Mouse (Mus musculus): ENCODE measurements around the gene Slc27a2. TPM values are rescaled to one million over a fixed set of nuclear protein-coding genes. Genes with fewer than 3 reads are reported as not detected.

Gene Slc27a2
- polyA plus RNA-seq, 1 experiment, result not detected

GRCm38 (mm10) chr2:126527461-126527860, 24.7 kb upstream of the Slc27a2 start:
- H3K4me3 ChIP-seq (ENCODE audit: insufficient read depth, poor library complexity, severe bottlenecking), result no peak overlapping the region
- H3ac ChIP-seq (ENCODE audit: control insufficient read depth, insufficient read length, low read depth), result no peak overlapping the region
- no peaks in the 10 kb centered on the region for H3K79me2 ChIP-seq (ENCODE audit: control insufficient read depth, insufficient read depth)
- H3K79me3 ChIP-seq (ENCODE audit: low read depth), result no peaks in the 10 kb centered on the region
- peaks cover 3% of the 10 kb centered on the region for H3K27me3 ChIP-seq (ENCODE audit: control insufficient read depth, insufficient read depth, insufficient read length)
- no peaks in the 10 kb centered on the region for H3K36me3 ChIP-seq (ENCODE audit: control insufficient read depth, insufficient read depth)
- TF ChIP-seq USF1 (IDR thresholded peaks at IDR 0.05; ENCODE audit: low read depth), result no peak
- TF ChIP-seq CTCF (IDR thresholded peaks at IDR 0.05; ENCODE audit: control insufficient read depth, insufficient read depth, insufficient read length), result no peak
- TF ChIP-seq MYOG (IDR thresholded peaks at IDR 0.05; ENCODE audit: control insufficient read depth, extremely low read depth, insufficient read length), result no peak
- TF ChIP-seq MYOD1 (IDR thresholded peaks at IDR 0.05; ENCODE audit: control insufficient read depth, insufficient read length, low read depth), result no peak
- no peak for TF ChIP-seq MAX (IDR thresholded peaks at IDR 0.05)
- no peak for TF ChIP-seq CEBPB (IDR thresholded peaks at IDR 0.05; ENCODE audit: low read depth)
- TF ChIP-seq FOSL1 (IDR thresholded peaks at IDR 0.05; ENCODE audit: insufficient read depth, low read length, poor library complexity, severe bottlenecking), result no peak

- H3K36me3 ChIP-seq (ENCODE audit: control insufficient read depth, insufficient read depth), result no peaks in the 10 kb centered on the region
- TF ChIP-seq FOSL1 (IDR thresholded peaks at IDR 0.05; ENCODE audit: insufficient read depth, low read length, poor library complexity, severe bottlenecking) (no peak), MYOG (IDR thresholded peaks at IDR 0.05; ENCODE audit: control insufficient read depth, extremely low read depth, insufficient read length) (no peak), CEBPB (IDR thresholded peaks at IDR 0.05; ENCODE audit: low read depth) (no peak), MYOD1 (IDR thresholded peaks at IDR 0.05; ENCODE audit: control insufficient read depth, insufficient read length, low read depth) (no peak), CTCF (IDR thresholded peaks at IDR 0.05; ENCODE audit: control insufficient read depth, insufficient read depth, insufficient read length) (no peak), USF1 (IDR thresholded peaks at IDR 0.05; ENCODE audit: low read depth) (no peak), MAX (IDR thresholded peaks at IDR 0.05) (no peak)
- no peaks in the 10 kb centered on the region for H3K79me2 ChIP-seq (ENCODE audit: control insufficient read depth, insufficient read depth)
- H3K79me3 ChIP-seq (ENCODE audit: low read depth), result no peaks in the 10 kb centered on the region
- H3K4me3 ChIP-seq (ENCODE audit: insufficient read depth, poor library complexity, severe bottlenecking), result no peak overlapping the region
- H3ac ChIP-seq (ENCODE audit: control insufficient read depth, insufficient read length, low read depth), result no peak overlapping the region
- peaks cover 3% of the 10 kb centered on the region for H3K27me3 ChIP-seq (ENCODE audit: control insufficient read depth, insufficient read depth, insufficient read length)
Observed at GRCm38 (mm10) chr2:126530581-126530980, 21.6 kb upstream of the Slc27a2 start.

GRCm38 (mm10) chr2:126537654-126538053, 14.6 kb upstream of the Slc27a2 start:
- Histone ChIP-seq H3K79me3 (ENCODE audit: low read depth) (no peaks in the 10 kb centered on the region), H3K36me3 (ENCODE audit: control insufficient read depth, insufficient read depth) (no peaks in the 10 kb centered on the region), H3K79me2 (ENCODE audit: control insufficient read depth, insufficient read depth) (no peaks in the 10 kb centered on the region), H3ac (ENCODE audit: control insufficient read depth, insufficient read length, low read depth) (no peak overlapping the region), H3K27me3 (ENCODE audit: control insufficient read depth, insufficient read depth, insufficient read length) (peaks cover 3% of the 10 kb centered on the region), H3K4me3 (ENCODE audit: insufficient read depth, poor library complexity, severe bottlenecking) (no peak overlapping the region)
- TF ChIP-seq MYOG (IDR thresholded peaks at IDR 0.05; ENCODE audit: control insufficient read depth, extremely low read depth, insufficient read length) (no peak), MYOD1 (IDR thresholded peaks at IDR 0.05; ENCODE audit: control insufficient read depth, insufficient read length, low read depth) (no peak), USF1 (IDR thresholded peaks at IDR 0.05; ENCODE audit: low read depth) (no peak), FOSL1 (IDR thresholded peaks at IDR 0.05; ENCODE audit: insufficient read depth, low read length, poor library complexity, severe bottlenecking) (no peak), CTCF (IDR thresholded peaks at IDR 0.05; ENCODE audit: control insufficient read depth, insufficient read depth, insufficient read length) (no peak), CEBPB (IDR thresholded peaks at IDR 0.05; ENCODE audit: low read depth) (no peak), MAX (IDR thresholded peaks at IDR 0.05) (no peak)

GRCm38 (mm10) chr2:126540390-126540925, 11.7 kb upstream of the Slc27a2 start:
- no peaks in the 10 kb centered on the region for H3K79me3 ChIP-seq (ENCODE audit: low read depth)
- H3K4me3 ChIP-seq (ENCODE audit: insufficient read depth, poor library complexity, severe bottlenecking), result no peak overlapping the region
- no peak overlapping the region for H3ac ChIP-seq (ENCODE audit: control insufficient read depth, insufficient read length, low read depth)
- no peaks in the 10 kb centered on the region for H3K36me3 ChIP-seq (ENCODE audit: control insufficient read depth, insufficient read depth)
- H3K27me3 ChIP-seq (ENCODE audit: control insufficient read depth, insufficient read depth, insufficient read length), result peaks cover 7% of the 10 kb centered on the region
- H3K79me2 ChIP-seq (ENCODE audit: control insufficient read depth, insufficient read depth), result no peaks in the 10 kb centered on the region
- no peak for TF ChIP-seq FOSL1 (IDR thresholded peaks at IDR 0.05; ENCODE audit: insufficient read depth, low read length, poor library complexity, severe bottlenecking)
- no peak for TF ChIP-seq CEBPB (IDR thresholded peaks at IDR 0.05; ENCODE audit: low read depth)
- TF ChIP-seq USF1 (IDR thresholded peaks at IDR 0.05; ENCODE audit: low read depth), result no peak
- TF ChIP-seq MYOD1 (IDR thresholded peaks at IDR 0.05; ENCODE audit: control insufficient read depth, insufficient read length, low read depth), result no peak
- no peak for TF ChIP-seq CTCF (IDR thresholded peaks at IDR 0.05; ENCODE audit: control insufficient read depth, insufficient read depth, insufficient read length)
- no peak for TF ChIP-seq MAX (IDR thresholded peaks at IDR 0.05)

GRCm38 (mm10) chr2:126542211-126542610, 10.0 kb upstream of the Slc27a2 start:
- H3K27me3 ChIP-seq (ENCODE audit: control insufficient read depth, insufficient read depth, insufficient read length), result peaks cover 7% of the 10 kb centered on the region
- H3ac ChIP-seq (ENCODE audit: control insufficient read depth, insufficient read length, low read depth), result no peak overlapping the region
- H3K36me3 ChIP-seq (ENCODE audit: control insufficient read depth, insufficient read depth), result no peaks in the 10 kb centered on the region
- no peak overlapping the region for H3K4me3 ChIP-seq (ENCODE audit: insufficient read depth, poor library complexity, severe bottlenecking)
- H3K79me2 ChIP-seq (ENCODE audit: control insufficient read depth, insufficient read depth), result no peaks in the 10 kb centered on the region
- H3K79me3 ChIP-seq (ENCODE audit: low read depth), result no peaks in the 10 kb centered on the region
- TF ChIP-seq USF1 (IDR thresholded peaks at IDR 0.05; ENCODE audit: low read depth), result no peak
- no peak for TF ChIP-seq MAX (IDR thresholded peaks at IDR 0.05)
- TF ChIP-seq FOSL1 (IDR thresholded peaks at IDR 0.05; ENCODE audit: insufficient read depth, low read length, poor library complexity, severe bottlenecking), result no peak
- no peak for TF ChIP-seq MYOD1 (IDR thresholded peaks at IDR 0.05; ENCODE audit: control insufficient read depth, insufficient read length, low read depth)
- TF ChIP-seq CEBPB (IDR thresholded peaks at IDR 0.05; ENCODE audit: low read depth), result no peak
- TF ChIP-seq CTCF (IDR thresholded peaks at IDR 0.05; ENCODE audit: control insufficient read depth, insufficient read depth, insufficient read length), result no peak
- no peak for TF ChIP-seq MYOG (IDR thresholded peaks at IDR 0.05; ENCODE audit: control insufficient read depth, extremely low read depth, insufficient read length)

Data from C2C12 (cell line).